Mouse (Mus musculus): ENCODE data around the gene Arhgap10.

- TF ChIP-seq GATA1 (IDR thresholded peaks at IDR 0.05; ENCODE audit: borderline replicate concordance, low read length) (no peak), FLI1 (IDR thresholded peaks at IDR 0.05; ENCODE audit: low read length) (no peak)
These were observed 11.2 kb downstream of the Arhgap10 start for GRCm38 (mm10) chr8:77506539-77506938.

Data from megakaryocyte, embryonic 14.5 days (primary cell).